Mouse (Mus musculus): ENCODE results near the gene S100a4. TPM values are rescaled to one million over a fixed set of nuclear protein-coding genes. Genes with fewer than 3 reads are reported as not detected.
A peak's percentile ranks its signal among the peaks of the same experiment; 100 is the strongest.

The S100a4 gene
- polyA plus RNA-seq, 1 experiment, result 1.9 TPM

DNA sequence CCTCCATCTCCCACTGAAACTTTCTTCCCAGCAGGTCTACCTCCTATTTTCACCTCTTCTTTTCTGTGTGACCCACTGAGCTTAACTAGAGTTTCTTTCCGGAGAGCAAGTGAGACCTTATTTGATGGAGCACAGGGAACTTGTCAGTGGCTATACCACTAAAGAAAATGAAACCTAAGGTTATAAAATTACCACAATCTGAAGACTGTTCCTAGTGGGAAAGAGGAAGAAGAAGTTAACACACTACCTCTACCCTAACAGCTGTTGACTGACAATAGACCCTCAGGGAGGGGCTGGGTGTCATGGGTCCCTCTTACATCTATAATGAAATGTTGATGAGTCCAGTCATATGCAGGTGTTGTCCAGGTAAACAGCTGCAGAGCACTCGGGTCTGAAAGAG lies 28.4 kb downstream of the S100a4 start:
- H3K4me3 ChIP-seq (ENCODE audit: control insufficient read depth, low read depth, low read length), result no peak overlapping the region
- H3K36me3 ChIP-seq (ENCODE audit: control insufficient read depth, insufficient read depth, low read length), result no peaks in the 10 kb centered on the region
- TF ChIP-seq CTCF (IDR thresholded peaks at IDR 0.05; ENCODE audit: control insufficient read depth, insufficient read depth, insufficient replicate concordance, low read depth, low read length), result no peak
- no peak for TF ChIP-seq POLR2A (IDR thresholded peaks at IDR 0.05; ENCODE audit: control insufficient read depth, low read depth, low read length)
- no peaks in the 10 kb centered on the region for H3K4me1 ChIP-seq (ENCODE audit: control insufficient read depth, insufficient read depth, low read length)
- H3K27me3 ChIP-seq (ENCODE audit: control insufficient read depth, insufficient read depth, low read length), result no peaks in the 10 kb centered on the region
- no peak overlapping the region for H3K27ac ChIP-seq (ENCODE audit: control insufficient read depth, insufficient read depth, low read depth, low read length)

DNA sequence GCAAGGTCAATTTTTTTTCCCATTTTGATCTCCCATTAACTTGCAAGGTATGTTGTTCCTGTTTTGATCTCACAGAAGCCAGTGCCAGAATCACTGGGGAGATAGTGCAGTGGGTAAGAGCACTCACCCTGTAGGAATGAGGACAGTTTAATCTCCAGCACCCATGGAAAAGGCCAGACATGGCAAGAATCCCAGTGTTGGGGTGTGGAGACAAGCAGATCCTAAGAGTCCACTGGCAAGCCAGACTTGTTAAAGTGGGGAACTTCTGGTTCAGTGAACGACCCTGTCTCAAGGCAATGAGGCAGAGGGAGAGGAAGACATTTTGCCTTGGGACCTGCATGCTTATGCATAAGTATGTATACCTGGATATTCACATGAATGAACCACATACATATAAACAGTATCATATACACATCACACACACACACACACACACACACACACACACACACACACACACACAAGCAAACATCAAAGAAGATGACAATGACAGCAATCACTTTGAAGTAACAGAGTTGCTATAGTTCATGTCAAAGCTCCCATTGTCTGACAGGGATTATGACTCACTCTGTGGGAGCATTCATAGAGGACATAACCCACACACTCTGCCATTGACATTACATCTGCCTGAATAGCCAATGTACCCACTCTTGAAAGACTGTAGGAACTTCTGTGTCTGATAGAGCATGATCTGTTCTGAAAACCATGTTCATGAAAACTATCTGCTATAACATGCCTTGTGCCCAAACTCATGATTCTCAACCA lies 35.1 kb downstream of the S100a4 start:
- H3K27me3 ChIP-seq (ENCODE audit: control insufficient read depth, insufficient read depth, low read length), result no peaks in the 10 kb centered on the region
- TF ChIP-seq POLR2A (IDR thresholded peaks at IDR 0.05; ENCODE audit: control insufficient read depth, low read depth, low read length), result no peak
- no peak for TF ChIP-seq CTCF (IDR thresholded peaks at IDR 0.05; ENCODE audit: control insufficient read depth, insufficient read depth, insufficient replicate concordance, low read depth, low read length)
- H3K27ac ChIP-seq (ENCODE audit: control insufficient read depth, insufficient read depth, low read depth, low read length), result no peak overlapping the region
- H3K4me3 ChIP-seq (ENCODE audit: control insufficient read depth, low read depth, low read length), result no peak overlapping the region
- no peaks in the 10 kb centered on the region for H3K4me1 ChIP-seq (ENCODE audit: control insufficient read depth, insufficient read depth, low read length)
- no peaks in the 10 kb centered on the region for H3K36me3 ChIP-seq (ENCODE audit: control insufficient read depth, insufficient read depth, low read length)

DNA sequence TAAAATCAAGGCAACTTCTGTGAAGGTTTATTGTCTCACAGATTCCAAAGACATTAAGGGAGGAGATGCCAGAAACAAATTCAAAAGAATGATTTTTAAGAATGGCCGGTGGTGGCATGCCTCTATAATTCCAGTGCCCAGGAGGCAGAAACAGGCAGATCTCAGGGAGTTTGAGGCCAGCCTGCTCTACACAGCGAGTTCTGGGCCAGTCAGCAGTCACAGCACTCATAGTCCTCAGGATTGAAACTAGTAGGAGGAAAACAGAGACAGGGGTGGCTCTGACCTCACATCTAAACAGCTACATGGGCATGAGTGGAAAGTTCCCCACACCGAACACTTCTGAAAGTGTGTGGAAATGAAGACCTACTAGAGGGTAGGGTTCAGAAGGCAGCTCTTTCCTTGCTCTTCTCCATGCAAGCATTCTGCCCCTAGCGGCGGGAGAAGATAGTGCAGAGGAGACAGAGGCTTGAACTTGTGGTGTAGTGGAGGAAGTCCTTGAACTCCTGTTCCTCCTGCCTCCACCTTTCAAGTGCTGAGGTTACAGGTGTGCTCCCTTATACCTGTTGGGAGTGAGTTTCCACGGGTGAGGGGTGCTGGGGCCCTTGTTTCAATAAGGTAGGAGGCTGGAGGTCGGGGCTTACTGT lies 36.1 kb downstream of the S100a4 start:
- H3K27me3 ChIP-seq (ENCODE audit: control insufficient read depth, insufficient read depth, low read length), result no peaks in the 10 kb centered on the region
- H3K4me1 ChIP-seq (ENCODE audit: control insufficient read depth, insufficient read depth, low read length), result no peaks in the 10 kb centered on the region
- H3K36me3 ChIP-seq (ENCODE audit: control insufficient read depth, insufficient read depth, low read length), result no peaks in the 10 kb centered on the region
- H3K4me3 ChIP-seq (ENCODE audit: control insufficient read depth, low read depth, low read length), result no peak overlapping the region
- no peak overlapping the region for H3K27ac ChIP-seq (ENCODE audit: control insufficient read depth, insufficient read depth, low read depth, low read length)
- peak; percentile 67; the same call in 1 of the 2 replicates for TF ChIP-seq CTCF (IDR thresholded peaks at IDR 0.05; ENCODE audit: control insufficient read depth, insufficient read depth, insufficient replicate concordance, low read depth, low read length)
- TF ChIP-seq POLR2A (IDR thresholded peaks at IDR 0.05; ENCODE audit: control insufficient read depth, low read depth, low read length), result no peak

DNA sequence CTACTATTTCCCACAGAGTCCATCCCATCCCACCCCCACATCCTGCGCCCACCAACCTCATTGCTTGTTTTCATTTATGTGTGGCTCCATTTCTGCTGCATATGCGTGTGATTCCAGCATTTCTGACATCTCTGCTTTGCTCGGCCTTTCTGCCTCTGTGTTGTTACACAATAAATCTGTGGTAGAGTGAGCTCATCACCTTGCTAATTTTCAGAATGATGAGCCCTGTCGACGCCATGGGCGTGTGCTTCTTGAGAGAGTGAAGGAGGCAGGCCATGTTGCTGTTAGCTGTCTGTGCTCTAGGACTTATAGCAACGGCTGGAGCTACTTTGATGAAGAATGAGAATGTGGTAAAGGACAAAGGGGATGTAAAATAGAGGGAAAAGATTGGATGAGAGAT lies 37.4 kb downstream of the S100a4 start:
- no peak overlapping the region for H3K27ac ChIP-seq (ENCODE audit: control insufficient read depth, insufficient read depth, low read depth, low read length)
- no peaks in the 10 kb centered on the region for H3K27me3 ChIP-seq (ENCODE audit: control insufficient read depth, insufficient read depth, low read length)
- H3K4me1 ChIP-seq (ENCODE audit: control insufficient read depth, insufficient read depth, low read length), result no peaks in the 10 kb centered on the region
- H3K36me3 ChIP-seq (ENCODE audit: control insufficient read depth, insufficient read depth, low read length), result no peaks in the 10 kb centered on the region
- H3K4me3 ChIP-seq (ENCODE audit: control insufficient read depth, low read depth, low read length), result no peak overlapping the region
- no peak for TF ChIP-seq POLR2A (IDR thresholded peaks at IDR 0.05; ENCODE audit: control insufficient read depth, low read depth, low read length)
- no peak for TF ChIP-seq CTCF (IDR thresholded peaks at IDR 0.05; ENCODE audit: control insufficient read depth, insufficient read depth, insufficient replicate concordance, low read depth, low read length)

DNA sequence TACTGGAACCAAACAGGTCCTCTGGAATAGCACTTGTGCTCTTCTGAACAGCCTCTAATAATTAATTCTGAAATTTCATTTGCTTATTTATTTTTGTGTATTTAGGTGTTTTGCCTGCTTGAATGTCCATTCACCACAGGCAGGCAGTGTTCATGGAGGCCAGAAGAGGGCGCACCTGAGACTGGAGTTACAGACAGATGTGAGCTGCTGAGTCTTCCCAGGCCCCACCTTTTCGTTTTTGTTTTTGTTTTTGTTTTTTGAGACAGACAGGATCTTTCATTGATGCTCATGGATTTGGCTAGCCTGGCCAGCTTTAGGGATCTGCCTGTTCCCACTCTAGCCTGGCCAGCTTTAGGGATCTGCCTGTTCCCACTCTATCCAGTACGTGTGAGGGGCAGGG lies 40.6 kb downstream of the S100a4 start:
- Histone ChIP-seq H3K36me3 (ENCODE audit: control insufficient read depth, insufficient read depth, low read length) (no peaks in the 10 kb centered on the region), H3K27me3 (ENCODE audit: control insufficient read depth, insufficient read depth, low read length) (no peaks in the 10 kb centered on the region), H3K27ac (ENCODE audit: control insufficient read depth, insufficient read depth, low read depth, low read length) (no peak overlapping the region), H3K4me1 (ENCODE audit: control insufficient read depth, insufficient read depth, low read length) (no peaks in the 10 kb centered on the region), H3K4me3 (ENCODE audit: control insufficient read depth, low read depth, low read length) (no peak overlapping the region)
- TF ChIP-seq CTCF (IDR thresholded peaks at IDR 0.05; ENCODE audit: control insufficient read depth, insufficient read depth, insufficient replicate concordance, low read depth, low read length) (peak; percentile 70; the same call in 1 of the 2 replicates), POLR2A (IDR thresholded peaks at IDR 0.05; ENCODE audit: control insufficient read depth, low read depth, low read length) (no peak)

DNA sequence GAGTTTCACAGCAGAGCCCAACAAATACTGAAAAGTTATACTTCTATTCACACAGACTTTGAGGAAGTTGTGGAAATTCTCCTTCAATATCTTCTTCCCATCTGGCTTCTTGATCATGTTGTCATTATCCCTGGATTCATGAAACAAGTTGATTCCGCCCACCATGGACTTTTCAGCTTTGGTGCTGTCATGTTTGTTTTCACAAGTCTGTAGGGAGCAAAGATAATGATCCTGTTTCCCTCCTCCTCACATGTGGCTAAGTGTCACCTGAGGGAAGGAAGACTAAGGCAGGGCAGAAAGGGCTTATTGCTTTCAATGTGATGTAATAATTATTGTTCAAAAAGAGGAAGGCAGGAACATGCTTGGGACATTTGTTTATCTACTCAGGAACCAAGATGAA lies 43.7 kb downstream of the S100a4 start:
- H3K4me3 ChIP-seq (ENCODE audit: control insufficient read depth, low read depth, low read length), result no peak overlapping the region
- TF ChIP-seq CTCF (IDR thresholded peaks at IDR 0.05; ENCODE audit: control insufficient read depth, insufficient read depth, insufficient replicate concordance, low read depth, low read length) (no peak), POLR2A (IDR thresholded peaks at IDR 0.05; ENCODE audit: control insufficient read depth, low read depth, low read length) (no peak)
- no peaks in the 10 kb centered on the region for H3K36me3 ChIP-seq (ENCODE audit: control insufficient read depth, insufficient read depth, low read length)
- no peaks in the 10 kb centered on the region for H3K4me1 ChIP-seq (ENCODE audit: control insufficient read depth, insufficient read depth, low read length)
- no peak overlapping the region for H3K27ac ChIP-seq (ENCODE audit: control insufficient read depth, insufficient read depth, low read depth, low read length)
- no peaks in the 10 kb centered on the region for H3K27me3 ChIP-seq (ENCODE audit: control insufficient read depth, insufficient read depth, low read length)

DNA sequence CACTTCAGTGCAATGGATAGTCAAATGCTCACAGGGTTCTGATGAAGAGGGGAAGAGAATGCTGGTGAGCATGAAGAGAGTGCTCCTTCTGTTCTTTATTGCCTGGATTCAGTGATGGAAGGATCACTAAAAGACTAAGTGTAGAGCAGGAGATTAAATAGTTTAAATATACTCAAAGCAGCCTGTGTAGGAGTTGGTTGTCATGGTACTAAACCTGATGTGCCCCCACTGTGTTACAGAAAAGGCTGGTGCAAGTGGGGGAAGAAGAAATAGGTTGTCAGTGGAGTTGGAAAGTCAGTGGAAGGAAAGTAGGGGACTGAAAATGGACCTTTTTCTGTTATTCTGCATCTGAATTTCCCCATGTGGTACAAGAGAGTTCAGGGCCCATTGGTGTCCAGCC lies 45.4 kb downstream of the S100a4 start:
- TF ChIP-seq POLR2A (IDR thresholded peaks at IDR 0.05; ENCODE audit: control insufficient read depth, low read depth, low read length), result no peak

More for the DNA sequence above, 45.4 kb downstream of the S100a4 start:
- Histone ChIP-seq H3K36me3 (ENCODE audit: control insufficient read depth, insufficient read depth, low read length) (no peaks in the 10 kb centered on the region), H3K4me1 (ENCODE audit: control insufficient read depth, insufficient read depth, low read length) (no peaks in the 10 kb centered on the region), H3K27ac (ENCODE audit: control insufficient read depth, insufficient read depth, low read depth, low read length) (no peak overlapping the region), H3K27me3 (ENCODE audit: control insufficient read depth, insufficient read depth, low read length) (no peaks in the 10 kb centered on the region), H3K4me3 (ENCODE audit: control insufficient read depth, low read depth, low read length) (no peak overlapping the region)

All from testis, adult 2 months (tissue).